Comparison of ENCODE assay signal across 22 mouse cellular contexts in genomic region chr7:140477886-140478285, GRCm38 (mm10). TPM values are rescaled to one million over a fixed set of nuclear protein-coding genes. Genes with fewer than 3 reads are reported as not detected.
DNase-seq lines count a peak whose midpoint lies in the region; TF ChIP-seq lines count a peak whose summit lies in the region.
"Had no signal": no experiment of that assay in that cellular context is flagged by ENCODE, and none has a peak within 500 bp of the region (broad histone marks: within the 10 kb centered on the region; RNA-seq: fewer than 3 reads in every experiment).

No protein-coding gene starts in this region.

- peak in 1 of 2 experiments; percentile 22 for DNase-seq in layer of hippocampus, adult 2 months (ENCODE audit: low spot score in 2 of 2)
- DNase-seq in layer of hippocampus, postnatal 10 days (ENCODE audit: low spot score in 2 of 2): no peak
- DNase-seq in left cerebral cortex, postnatal 36 days (ENCODE audit: low spot score in 2 of 2): peak; percentile 12 to 20
- no peak for DNase-seq in left cerebral cortex, adult 11 months (ENCODE audit: low spot score)
- DNase-seq in brain, adult 2 months (ENCODE audit: low read depth, low spot score): peak; percentile 74
- peak; percentile 63 for DNase-seq in telencephalon, adult 2 months (ENCODE audit: low read depth, low spot score)
- DNase-seq: adrenal gland, adult 2 months; adrenal gland, postnatal 25 days; cerebellum, adult 11 months; cerebellum, adult 9-10 months; cerebellum, postnatal 25 days; gastrocnemius, postnatal 14 days; heart, adult 2 months; heart, postnatal 14 days had no signal

- peak overlapping the region; percentile 88 for H3K27ac ChIP-seq in layer of hippocampus, adult 2 months
- H3K27ac ChIP-seq: embryonic facial prominence, embryonic 12.5 days; forebrain, embryonic 15.5 days; heart, adult 2 months; heart, embryonic 15.5 days; hindbrain, embryonic 13.5 days; hindbrain, postnatal 0 days had no signal

- H3K4me3 ChIP-seq in layer of hippocampus, adult 2 months: no peak overlapping the region
- H3K4me3 ChIP-seq: embryonic facial prominence, embryonic 12.5 days; forebrain, embryonic 15.5 days; heart, adult 2 months; heart, embryonic 15.5 days; hindbrain, embryonic 13.5 days had no signal

- intact Hi-C loops in left cerebral cortex, postnatal 36 days (cut with DNase I): loop anchor here (10.0 kb wide), 1 partner anchor 283 kb away; no protein-coding TSS in a partner anchor

- no peak for TF ChIP-seq CTCF in layer of hippocampus, adult 2 months (conservative IDR thresholded peaks at IDR 0.05)

RNA-seq across cellular contexts. Expression of gene Olfr535, which starts 6.1 kb away (rescaled TPM):
- total RNA-seq in layer of hippocampus, adult 2 months (2021): under 1 TPM; 0.20 to 0.25 TPM
- not detected for total RNA-seq in layer of hippocampus, postnatal 10 days (2021)
- total RNA-seq in left cerebral cortex, postnatal 36 days (2021): not detected
- total RNA-seq: adrenal gland, adult 2 months; adrenal gland, postnatal 25 days; ES-E14; gastrocnemius, adult 18-20 months; gastrocnemius, postnatal 14 days; heart, adult 2 months; heart, postnatal 14 days; hematopoietic stem cell, adult 5-6 weeks; hindbrain, postnatal 0 days had no signal

RNA-seq across cellular contexts. Expression of gene Olfr533, which starts 14.7 kb away (rescaled TPM):
- not detected for total RNA-seq in layer of hippocampus, adult 2 months (2021)
- not detected for total RNA-seq in layer of hippocampus, postnatal 10 days (2021)
- not detected for total RNA-seq in left cerebral cortex, postnatal 36 days (2021)
- total RNA-seq: adrenal gland, adult 2 months; adrenal gland, postnatal 25 days; ES-E14; gastrocnemius, adult 18-20 months; gastrocnemius, postnatal 14 days; heart, adult 2 months; heart, postnatal 14 days; hematopoietic stem cell, adult 5-6 weeks; hindbrain, postnatal 0 days had no signal

RNA-seq across cellular contexts. Expression of gene Olfr536, which starts 29.3 kb away (rescaled TPM):
- total RNA-seq in layer of hippocampus, adult 2 months (2021): not detected
- not detected for total RNA-seq in layer of hippocampus, postnatal 10 days (2021)
- total RNA-seq in left cerebral cortex, postnatal 36 days (2021): not detected
- total RNA-seq: adrenal gland, adult 2 months; adrenal gland, postnatal 25 days; ES-E14; gastrocnemius, adult 18-20 months; gastrocnemius, postnatal 14 days; heart, adult 2 months; heart, postnatal 14 days; hematopoietic stem cell, adult 5-6 weeks; hindbrain, postnatal 0 days had no signal

RNA-seq across cellular contexts. Expression of gene Olfr532, which starts 56.4 kb away (rescaled TPM):
- not detected for total RNA-seq in layer of hippocampus, adult 2 months (2021)
- total RNA-seq in layer of hippocampus, postnatal 10 days (2021): not detected
- total RNA-seq in left cerebral cortex, postnatal 36 days (2021): not detected
- total RNA-seq: adrenal gland, adult 2 months; adrenal gland, postnatal 25 days; ES-E14; gastrocnemius, adult 18-20 months; gastrocnemius, postnatal 14 days; heart, adult 2 months; heart, postnatal 14 days; hematopoietic stem cell, adult 5-6 weeks; hindbrain, postnatal 0 days had no signal

Comparison
In these comparisons a context has a peak if more than half of its experiments do, and no peak if none do; other contexts are left out.
1. DNase-seq: peak in left cerebral cortex, postnatal 36 days (2 of 2), brain, adult 2 months (single experiment) and telencephalon, adult 2 months (single experiment); none in layer of hippocampus, postnatal 10 days (0 of 2) and left cerebral cortex, adult 11 months (single experiment).